Mouse (Mus musculus): ENCODE data around the gene Cnr1. TPM values are rescaled to one million over a fixed set of nuclear protein-coding genes. Genes with fewer than 3 reads are reported as not detected.

Gene Cnr1
- polyA plus RNA-seq (2015; fragmentation: Nextera tagmentation; extraction: Ambion mirVana): 42.9 and 44.3 TPM in 2 replicates

- Histone ChIP-seq H3K4me1 (replicated peaks) (peaks cover 18% of the 10 kb centered on the region), H3K4me3 (peak within 1 kb of the TSS; percentile 71), H3K27me3 (peaks cover 34% of the 10 kb centered on the region), H3K36me3 (no peaks in the 10 kb centered on the region), H3K4me2 (peak within 1 kb of the TSS; percentile 83), H3K27ac (replicated peaks) (peak within 1 kb of the TSS; percentile 96), H3K9ac (peak within 1 kb of the TSS; percentile 84), H3K9me3 (no peaks in the 10 kb centered on the region)
- peak; percentile 92 for ATAC-seq (ENCODE audit: low read depth)
- under 1% methylated on average over 71 of the region's 77 CpGs for whole genome bisulfite sequencing
Measured at GRCm38 (mm10) chr4:33924234-33924888, at the start of gene Cnr1. Cnr1 (plus strand) TSS chr4:33924593.

GRCm38 (mm10) chr4:33879944-33880343, 44.4 kb upstream of the Cnr1 start:
- no peak overlapping the region for H3K9ac ChIP-seq
- H3K27ac ChIP-seq (replicated peaks): no peak overlapping the region
- H3K4me2 ChIP-seq: no peak overlapping the region
- H3K27me3 ChIP-seq: no peaks in the 10 kb centered on the region
- H3K9me3 ChIP-seq: no peaks in the 10 kb centered on the region; the same call in 1 of the 2 replicates
- WGBS: 96% methylated on average over 3 of the region's 3 CpGs
- H3K4me3 ChIP-seq: no peak overlapping the region
- no peaks in the 10 kb centered on the region for H3K36me3 ChIP-seq
- H3K4me1 ChIP-seq (replicated peaks): no peaks in the 10 kb centered on the region
- ATAC-seq (ENCODE audit: low read depth): no peak

- no peak overlapping the region for H3K27ac ChIP-seq (replicated peaks)
Measured at GRCm38 (mm10) chr4:33886026-33886425, 38.4 kb upstream of the Cnr1 start.

GRCm38 (mm10) chr4:33889976-33890375, 34.4 kb upstream of the Cnr1 start:
- H3K9me3 ChIP-seq: no peaks in the 10 kb centered on the region
- H3K27me3 ChIP-seq: no peaks in the 10 kb centered on the region
- H3K4me1 ChIP-seq (replicated peaks): 0 out of 2 replicates have a peak, but pooled peaks cover 3% of the 10 kb centered on the region
- H3K4me3 ChIP-seq: no peak overlapping the region
- H3K27ac ChIP-seq (replicated peaks): no peak overlapping the region
- no peak overlapping the region for H3K9ac ChIP-seq
- no peak overlapping the region for H3K4me2 ChIP-seq
- ATAC-seq (ENCODE audit: low read depth): no peak
- WGBS: 77% methylated on average over 2 of the region's 2 CpGs
- no peaks in the 10 kb centered on the region for H3K36me3 ChIP-seq

More at GRCm38 (mm10) chr4:33886026-33886425, 38.4 kb upstream of the Cnr1 start:
- Histone ChIP-seq H3K9ac (no peak overlapping the region), H3K4me3 (no peak overlapping the region), H3K9me3 (no peaks in the 10 kb centered on the region; the same call in 1 of the 2 replicates), H3K27me3 (no peaks in the 10 kb centered on the region), H3K4me2 (no peak overlapping the region), H3K36me3 (no peaks in the 10 kb centered on the region), H3K4me1 (replicated peaks) (no peaks in the 10 kb centered on the region)
- no peak for ATAC-seq (ENCODE audit: low read depth)
- WGBS: 79% methylated on average over 3 of the region's 3 CpGs

GRCm38 (mm10) chr4:33892178-33892869, 32.1 kb upstream of the Cnr1 start:
- Histone ChIP-seq H3K4me2 (no peak overlapping the region), H3K4me3 (no peak overlapping the region), H3K27me3 (no peaks in the 10 kb centered on the region), H3K9me3 (no peaks in the 10 kb centered on the region), H3K9ac (no peak overlapping the region), H3K4me1 (replicated peaks) (0 out of 2 replicates have a peak, but pooled peaks cover 3% of the 10 kb centered on the region), H3K27ac (replicated peaks) (no peak overlapping the region), H3K36me3 (no peaks in the 10 kb centered on the region)
- WGBS: 11% methylated on average over 7 of the region's 7 CpGs
- ATAC-seq (ENCODE audit: low read depth): no peak

GRCm38 (mm10) chr4:33893841-33894240, 30.6 kb upstream of the Cnr1 start:
- H3K36me3 ChIP-seq: no peaks in the 10 kb centered on the region
- H3K27ac ChIP-seq (replicated peaks): no peak overlapping the region
- no peaks in the 10 kb centered on the region for H3K9me3 ChIP-seq
- 64% methylated on average over 7 of the region's 7 CpGs for WGBS
- ATAC-seq (ENCODE audit: low read depth): no peak
- no peak overlapping the region for H3K4me3 ChIP-seq
- no peaks in the 10 kb centered on the region for H3K27me3 ChIP-seq
- no peak overlapping the region for H3K9ac ChIP-seq
- H3K4me2 ChIP-seq: no peak overlapping the region
- H3K4me1 ChIP-seq (replicated peaks): 0 out of 2 replicates have a peak, but pooled peaks cover 3% of the 10 kb centered on the region

GRCm38 (mm10) chr4:33895046-33895445, 29.3 kb upstream of the Cnr1 start:
- Histone ChIP-seq H3K9ac (no peak overlapping the region), H3K27me3 (no peaks in the 10 kb centered on the region), H3K4me2 (no peak overlapping the region), H3K27ac (replicated peaks) (no peak overlapping the region), H3K4me1 (replicated peaks) (0 out of 2 replicates have a peak, but pooled peaks cover 3% of the 10 kb centered on the region), H3K36me3 (no peaks in the 10 kb centered on the region), H3K4me3 (no peak overlapping the region), H3K9me3 (no peaks in the 10 kb centered on the region)
- ATAC-seq (ENCODE audit: low read depth): no peak
- WGBS: 80% methylated on average over 8 of the region's 8 CpGs

- 96% methylated on average over 2 of the region's 2 CpGs for WGBS
- Histone ChIP-seq H3K27ac (replicated peaks) (no peak overlapping the region), H3K27me3 (no peaks in the 10 kb centered on the region), H3K4me3 (no peak overlapping the region), H3K9ac (no peak overlapping the region), H3K4me1 (replicated peaks) (0 out of 2 replicates have a peak, but pooled peaks cover 3% of the 10 kb centered on the region), H3K9me3 (no peaks in the 10 kb centered on the region), H3K36me3 (no peaks in the 10 kb centered on the region), H3K4me2 (no peak overlapping the region)
- ATAC-seq (ENCODE audit: low read depth): no peak
Measured at GRCm38 (mm10) chr4:33895491-33895890, 28.9 kb upstream of the Cnr1 start.

GRCm38 (mm10) chr4:33901659-33902058, 22.7 kb upstream of the Cnr1 start:
- WGBS: 84% methylated on average over 3 of the region's 3 CpGs
- no peak for ATAC-seq (ENCODE audit: low read depth)

GRCm38 (mm10) chr4:33903812-33904340, 20.5 kb upstream of the Cnr1 start:
- no peak overlapping the region for H3K4me2 ChIP-seq
- 49% methylated on average over 1 of the region's 1 CpGs for WGBS

More at GRCm38 (mm10) chr4:33901659-33902058, 22.7 kb upstream of the Cnr1 start:
- no peak overlapping the region for H3K9ac ChIP-seq
- H3K4me1 ChIP-seq (replicated peaks): no peaks in the 10 kb centered on the region
- H3K27ac ChIP-seq (replicated peaks): no peak overlapping the region
- H3K27me3 ChIP-seq: no peaks in the 10 kb centered on the region
- H3K4me2 ChIP-seq: no peak overlapping the region
- no peak overlapping the region for H3K4me3 ChIP-seq
- H3K9me3 ChIP-seq: no peaks in the 10 kb centered on the region
- H3K36me3 ChIP-seq: no peaks in the 10 kb centered on the region

GRCm38 (mm10) chr4:33904826-33905225, 19.6 kb upstream of the Cnr1 start:
- Histone ChIP-seq H3K27ac (replicated peaks) (no peak overlapping the region), H3K27me3 (no peaks in the 10 kb centered on the region), H3K4me1 (replicated peaks) (no peaks in the 10 kb centered on the region), H3K4me2 (no peak overlapping the region), H3K4me3 (no peak overlapping the region), H3K36me3 (no peaks in the 10 kb centered on the region), H3K9me3 (no peaks in the 10 kb centered on the region), H3K9ac (no peak overlapping the region)
- WGBS: 74% methylated on average over 4 of the region's 4 CpGs
- no peak for ATAC-seq (ENCODE audit: low read depth)

More at GRCm38 (mm10) chr4:33903812-33904340, 20.5 kb upstream of the Cnr1 start:
- ATAC-seq (ENCODE audit: low read depth): no peak
- no peak overlapping the region for H3K27ac ChIP-seq (replicated peaks)
- H3K36me3 ChIP-seq: no peaks in the 10 kb centered on the region
- H3K9me3 ChIP-seq: no peaks in the 10 kb centered on the region
- H3K9ac ChIP-seq: no peak overlapping the region
- H3K27me3 ChIP-seq: no peaks in the 10 kb centered on the region
- no peak overlapping the region for H3K4me3 ChIP-seq
- no peaks in the 10 kb centered on the region for H3K4me1 ChIP-seq (replicated peaks)

GRCm38 (mm10) chr4:33908786-33909185, 15.6 kb upstream of the Cnr1 start:
- no peaks in the 10 kb centered on the region for H3K9me3 ChIP-seq
- H3K4me1 ChIP-seq (replicated peaks): no peaks in the 10 kb centered on the region
- no peaks in the 10 kb centered on the region for H3K36me3 ChIP-seq
- no peak overlapping the region for H3K4me2 ChIP-seq
- no peaks in the 10 kb centered on the region for H3K27me3 ChIP-seq
- no peak for ATAC-seq (ENCODE audit: low read depth)
- H3K9ac ChIP-seq: no peak overlapping the region
- WGBS: 30% methylated on average over 3 of the region's 3 CpGs
- no peak overlapping the region for H3K27ac ChIP-seq (replicated peaks)
- no peak overlapping the region for H3K4me3 ChIP-seq

Measured in neural tube, embryonic 13.5 days (tissue).